Mouse (Mus musculus) hindbrain, embryonic 15.5 days (tissue): ENCODE data around the gene Dync2h1. TPM values are rescaled to one million over a fixed set of nuclear protein-coding genes. Genes with fewer than 3 reads are reported as not detected.

ENCODE experiments used
- ATAC-seq: fragments of 200-750 bp; cut with Nextera tagmentation; 2 replicates; pipeline ENCODE4 v1.8.0; 2017; ENCODE audit warnings: low read depth, moderate number of reproducible peaks, moderate TSS enrichment; ENCODE audit not compliant: low FRiP score
- H3K27ac ChIP-seq: fragments of 300-500 bp; sonication (generic); replicated peaks from 2 replicates; pipeline ENCODE4 v1.5.1; 2015; ENCODE audit warnings: mild to moderate bottlenecking, inconsistent platforms
- H3K27me3 ChIP-seq: fragments of 300-500 bp; sonication (generic); 2 replicates; pipeline ENCODE4 v1.6.1; 2015; ENCODE audit warnings: control low read depth, inconsistent platforms
- H3K36me3 ChIP-seq: fragments of 300-500 bp; sonication (generic); 2 replicates; pipeline ENCODE4 v1.6.1; 2015; ENCODE audit warnings: control low read depth, inconsistent platforms
- H3K4me1 ChIP-seq: fragments of 300-500 bp; sonication (generic); replicated peaks from 2 replicates; pipeline ENCODE4 v1.6.1; 2015; ENCODE audit warnings: control low read depth, inconsistent platforms
- H3K4me2 ChIP-seq: fragments of 300-500 bp; sonication (generic); 2 replicates; pipeline ENCODE4 v1.6.1; 2015; ENCODE audit warnings: moderate library complexity, mild to moderate bottlenecking, inconsistent platforms
- H3K4me3 ChIP-seq: fragments of 300-500 bp; sonication (generic); 2 replicates; pipeline ENCODE4 v1.5.1; 2015; ENCODE audit warnings: mild to moderate bottlenecking, inconsistent platforms
- H3K9ac ChIP-seq: fragments of 300-500 bp; sonication (generic); 2 replicates; pipeline ENCODE4 v1.6.1; 2015; ENCODE audit warnings: inconsistent platforms
- H3K9me3 ChIP-seq: fragments of 300-500 bp; sonication (generic); 2 replicates; pipeline ENCODE4 v1.6.1; 2016; ENCODE audit warnings: control low read depth, inconsistent platforms
- WGBS: fragments of 180-500 bp; shearing (Covaris S2); methylation state at CpG from one replicate; pipeline ENCODE4 v1.1.7; 2015; 5-methylcytosine and 5-hydroxymethylcytosine counted together
- polyA plus RNA-seq: library from polyadenylated mRNA; unstranded; fragments of >200 nt; fragmentation: Nextera tagmentation; extraction: Ambion mirVana; gene quantifications from 2 replicates; pipeline ENCODE4 v1.2.1, GENCODE M21; 2015

Gene Dync2h1
- polyA plus RNA-seq, 1 experiment from 2014 or later: 18.5 TPM

DNA sequence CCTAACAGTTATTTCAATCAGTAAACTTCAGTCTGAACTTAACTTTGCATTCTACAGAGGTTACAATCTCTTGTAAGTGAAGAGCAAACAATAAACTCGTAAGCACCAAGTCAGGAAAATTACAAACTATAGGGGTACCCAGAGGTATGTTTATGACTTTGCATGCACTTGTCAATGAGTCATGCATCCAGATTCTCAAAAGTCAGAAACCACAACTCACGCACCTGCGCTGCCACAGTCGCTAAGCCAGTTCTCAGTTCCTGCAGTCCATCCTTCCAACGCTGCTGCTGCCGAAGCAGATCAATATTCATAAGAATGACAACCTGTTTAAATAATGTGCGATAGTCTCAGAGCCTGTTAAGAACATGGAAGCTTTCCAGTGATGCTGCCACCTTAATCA is 25.6 kb downstream of the Dync2h1 start:
- no peak overlapping the region for H3K4me3 ChIP-seq
- H3K4me2 ChIP-seq: no peak overlapping the region
- no peak for ATAC-seq
- no peaks in the 10 kb centered on the region for H3K4me1 ChIP-seq
- peaks cover 49% of the 10 kb centered on the region for H3K36me3 ChIP-seq
- H3K9me3 ChIP-seq: no peaks in the 10 kb centered on the region
- H3K9ac ChIP-seq: no peak overlapping the region
- H3K27me3 ChIP-seq: no peaks in the 10 kb centered on the region
- 94% methylated on average over 7 of the region's 7 CpGs for WGBS
- H3K27ac ChIP-seq: no peak overlapping the region

DNA sequence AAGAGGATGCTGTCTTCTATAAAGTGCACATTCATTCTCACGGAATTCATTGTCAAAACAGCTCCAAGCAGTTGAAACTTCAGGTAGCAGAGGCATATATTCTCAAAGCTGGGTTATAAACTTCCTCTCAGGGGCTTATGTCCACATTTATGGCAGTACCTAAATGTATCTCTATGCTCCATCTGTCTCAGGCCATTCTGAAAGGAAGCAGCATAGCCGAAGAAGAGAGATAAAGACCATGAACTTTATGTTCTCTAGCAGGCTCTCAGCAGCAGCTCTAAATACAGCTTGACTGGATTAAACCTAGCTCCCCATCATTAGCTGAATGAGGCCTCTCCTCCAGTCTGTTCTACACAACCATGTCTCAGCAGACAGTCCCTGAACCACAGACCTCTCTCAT is 29.9 kb downstream of the Dync2h1 start:
- H3K36me3 ChIP-seq: peaks cover 39% of the 10 kb centered on the region
- ATAC-seq: no peak

DNA sequence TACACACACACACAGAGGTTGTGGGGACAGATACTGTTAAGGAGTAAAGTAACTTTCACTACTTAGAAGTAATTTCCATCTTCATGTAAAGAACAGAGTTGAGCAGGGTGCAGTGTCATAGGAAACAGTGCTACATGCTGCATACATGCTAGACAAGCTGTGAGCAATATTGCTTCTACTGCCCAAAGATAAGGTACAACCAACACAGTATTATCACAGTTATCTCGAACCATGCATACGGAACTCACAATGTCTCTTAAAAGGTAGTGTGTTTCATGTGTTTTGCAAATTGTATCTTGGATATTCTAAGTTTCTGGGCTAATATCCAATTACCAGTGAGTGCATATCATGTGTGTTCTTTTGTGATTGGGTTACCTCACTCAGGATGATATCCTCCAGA is 61.4 kb downstream of the Dync2h1 start:
- no peak overlapping the region for H3K4me3 ChIP-seq
- ATAC-seq: no peak
- H3K36me3 ChIP-seq: peaks cover 3% of the 10 kb centered on the region
- WGBS: 97% methylated on average over 2 of the region's 2 CpGs
- no peak overlapping the region for H3K27ac ChIP-seq
- no peak overlapping the region for H3K4me2 ChIP-seq
- H3K9me3 ChIP-seq: no peaks in the 10 kb centered on the region
- H3K9ac ChIP-seq: no peak overlapping the region
- H3K27me3 ChIP-seq: no peaks in the 10 kb centered on the region
- no peaks in the 10 kb centered on the region for H3K4me1 ChIP-seq

More for the DNA sequence above, 29.9 kb downstream of the Dync2h1 start:
- 97% methylated on average over 2 of the region's 2 CpGs for WGBS
- Histone ChIP-seq H3K4me1 (no peaks in the 10 kb centered on the region), H3K9ac (no peak overlapping the region), H3K9me3 (no peaks in the 10 kb centered on the region), H3K27ac (no peak overlapping the region), H3K4me3 (no peak overlapping the region), H3K27me3 (no peaks in the 10 kb centered on the region), H3K4me2 (no peak overlapping the region)

DNA sequence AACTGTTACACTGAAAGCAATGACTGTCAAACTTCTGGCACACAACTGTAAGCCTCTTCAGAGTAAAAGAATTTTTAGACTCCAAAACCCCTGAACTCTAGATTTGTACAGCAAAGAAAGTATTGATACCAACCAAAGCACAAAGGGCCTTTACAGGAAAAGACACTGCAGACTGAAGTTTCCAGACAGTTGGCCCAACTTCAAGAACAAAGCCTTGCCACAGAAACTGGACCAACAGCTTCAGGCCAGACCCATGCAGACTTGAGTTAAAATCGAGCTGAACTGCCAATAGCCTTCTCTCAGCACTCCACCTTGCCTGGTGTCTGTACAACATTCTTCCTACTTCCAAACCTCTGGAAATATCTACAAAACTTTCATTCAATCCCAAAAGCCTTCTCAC is 74.1 kb downstream of the Dync2h1 start:
- no peaks in the 10 kb centered on the region for H3K27me3 ChIP-seq
- peaks cover 18% of the 10 kb centered on the region for H3K36me3 ChIP-seq
- H3K4me1 ChIP-seq: no peaks in the 10 kb centered on the region
- H3K4me3 ChIP-seq: no peak overlapping the region
- no peak overlapping the region for H3K27ac ChIP-seq
- ATAC-seq: no peak
- WGBS: 79% methylated on average over 1 of the region's 1 CpGs
- H3K9me3 ChIP-seq: no peaks in the 10 kb centered on the region
- no peak overlapping the region for H3K4me2 ChIP-seq
- H3K9ac ChIP-seq: no peak overlapping the region

DNA sequence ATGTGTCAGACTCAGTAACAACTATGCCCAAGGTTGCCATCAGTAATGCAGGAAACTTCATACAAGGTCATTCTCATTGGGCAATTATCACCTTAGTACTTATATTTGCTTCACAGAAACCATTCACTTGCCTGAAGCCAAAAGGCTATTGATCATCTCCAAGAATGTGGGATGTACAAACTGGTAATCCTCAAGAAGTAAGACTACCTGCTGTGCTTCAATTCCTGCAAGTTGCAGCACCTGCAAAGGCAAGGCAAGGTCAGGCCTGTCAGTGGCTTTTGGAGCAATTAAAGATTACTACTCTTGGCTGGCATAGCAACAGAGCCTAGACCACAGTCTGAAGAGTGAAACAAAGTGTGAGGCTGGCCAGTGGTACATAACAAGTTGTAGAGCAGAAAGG is 82.9 kb downstream of the Dync2h1 start:
- ATAC-seq: no peak
- Histone ChIP-seq H3K36me3 (peaks cover 15% of the 10 kb centered on the region), H3K27ac (no peak overlapping the region), H3K4me2 (no peak overlapping the region), H3K9ac (no peak overlapping the region), H3K9me3 (no peaks in the 10 kb centered on the region), H3K27me3 (no peaks in the 10 kb centered on the region), H3K4me3 (no peak overlapping the region), H3K4me1 (no peaks in the 10 kb centered on the region)

DNA sequence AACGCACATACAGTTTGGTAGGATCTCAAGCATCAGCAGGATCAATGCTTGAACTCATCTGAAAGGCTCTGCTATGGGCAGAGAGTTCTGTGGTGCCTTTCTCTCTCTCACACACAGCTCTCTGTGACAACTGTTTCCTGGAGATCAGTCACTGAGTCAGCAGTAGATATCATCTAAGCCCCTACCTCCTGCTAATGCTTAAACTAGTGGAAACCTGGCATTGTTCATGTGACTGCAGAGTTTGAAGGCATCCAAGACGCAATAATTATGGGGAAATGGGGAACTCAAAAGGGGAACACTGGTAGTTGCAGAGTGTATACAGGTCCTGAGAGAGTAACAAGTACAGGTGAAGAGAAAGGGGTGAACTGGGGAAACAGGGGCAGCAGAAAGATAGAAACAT is 109.6 kb downstream of the Dync2h1 start:
- H3K27ac ChIP-seq: no peak overlapping the region
- no peak overlapping the region for H3K4me2 ChIP-seq
- no peaks in the 10 kb centered on the region for H3K27me3 ChIP-seq
- H3K4me1 ChIP-seq: no peaks in the 10 kb centered on the region
- H3K36me3 ChIP-seq: peaks cover 46% of the 10 kb centered on the region
- 91% methylated on average over 2 of the region's 2 CpGs for WGBS
- ATAC-seq: no peak
- no peaks in the 10 kb centered on the region for H3K9me3 ChIP-seq
- no peak overlapping the region for H3K4me3 ChIP-seq
- no peak overlapping the region for H3K9ac ChIP-seq

DNA sequence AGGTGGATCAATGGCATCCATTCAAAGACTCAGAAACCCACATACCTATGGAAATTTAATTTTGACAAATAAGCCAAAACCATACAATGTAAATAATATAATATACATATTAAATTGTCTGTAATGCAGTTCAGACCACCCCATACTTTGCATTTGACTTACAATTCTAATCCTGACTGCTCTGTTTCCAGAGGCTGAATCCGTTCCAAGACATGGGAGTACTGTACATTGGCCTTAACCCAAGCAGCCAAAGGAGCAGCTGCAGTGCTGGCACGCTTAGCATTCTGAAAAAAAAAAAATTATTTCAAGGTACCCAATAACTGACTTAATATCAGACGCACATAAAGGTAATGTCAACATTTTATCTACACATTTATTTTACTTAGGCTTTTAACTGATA is 113.4 kb downstream of the Dync2h1 start:
- no peak overlapping the region for H3K4me3 ChIP-seq
- H3K9me3 ChIP-seq: no peaks in the 10 kb centered on the region
- no peak overlapping the region for H3K27ac ChIP-seq
- H3K9ac ChIP-seq: no peak overlapping the region
- no peaks in the 10 kb centered on the region for H3K27me3 ChIP-seq
- no peak for ATAC-seq
- peaks cover 34% of the 10 kb centered on the region for H3K36me3 ChIP-seq
- WGBS: 78% methylated on average over 3 of the region's 3 CpGs
- no peaks in the 10 kb centered on the region for H3K4me1 ChIP-seq
- H3K4me2 ChIP-seq: no peak overlapping the region

DNA sequence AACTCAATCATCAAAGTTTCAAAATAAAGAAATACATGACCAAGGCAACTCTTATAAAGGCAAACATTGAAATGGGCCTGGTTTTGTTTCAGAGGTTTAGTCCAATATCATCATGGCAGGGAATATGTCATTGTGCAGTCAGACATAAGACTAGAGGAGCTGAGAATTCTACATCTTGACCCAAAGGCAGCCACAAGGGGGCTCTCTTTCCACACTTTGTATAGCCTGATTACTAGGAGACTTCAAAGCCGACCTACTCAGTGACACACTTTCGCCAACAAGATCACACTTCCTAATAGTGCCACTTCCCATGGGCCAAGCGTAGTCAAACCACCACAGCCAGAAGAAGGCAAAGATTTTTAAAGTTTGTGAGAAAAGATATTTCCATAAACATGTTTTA is 133.7 kb downstream of the Dync2h1 start:
- Histone ChIP-seq H3K36me3 (peaks cover 19% of the 10 kb centered on the region; the same call in 1 of the 2 replicates), H3K27me3 (no peaks in the 10 kb centered on the region), H3K9me3 (no peaks in the 10 kb centered on the region), H3K27ac (no peak overlapping the region), H3K9ac (no peak overlapping the region), H3K4me1 (no peaks in the 10 kb centered on the region), H3K4me2 (no peak overlapping the region), H3K4me3 (no peak overlapping the region)
- WGBS: 77% methylated on average over 3 of the region's 3 CpGs
- no peak for ATAC-seq

DNA sequence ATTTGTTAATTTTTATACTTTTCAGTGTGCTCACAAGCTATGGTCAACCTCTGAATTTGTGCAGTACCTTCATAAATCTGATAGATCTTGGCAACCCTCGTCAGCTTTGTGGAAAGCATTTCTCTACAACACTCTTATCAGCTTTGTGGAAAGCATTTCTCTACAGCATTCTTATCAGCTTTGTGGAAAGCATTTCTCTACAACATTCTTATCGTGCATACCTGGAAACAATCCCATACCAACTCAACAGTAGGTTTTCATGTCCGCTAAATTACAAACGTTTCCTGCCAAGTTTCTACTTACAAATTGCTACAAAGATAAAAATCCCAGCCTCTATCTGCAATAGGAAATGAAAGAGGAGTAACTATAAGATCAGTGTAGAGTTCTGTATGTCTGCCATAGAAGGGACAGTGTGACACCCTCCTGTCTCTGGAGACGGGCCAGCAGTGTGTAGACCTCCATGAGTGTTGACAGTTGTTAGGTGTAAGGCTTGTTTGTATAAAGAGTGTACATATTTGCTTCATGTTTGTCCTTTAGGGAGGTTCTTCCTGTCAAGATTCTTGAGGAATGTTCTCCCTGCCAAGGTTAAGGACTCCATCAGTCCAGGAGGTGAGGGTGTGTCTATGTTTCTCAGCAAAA is 141.5 kb downstream of the Dync2h1 start:
- ATAC-seq: no peak
- no peak overlapping the region for H3K27ac ChIP-seq
- H3K4me2 ChIP-seq: no peak overlapping the region

DNA sequence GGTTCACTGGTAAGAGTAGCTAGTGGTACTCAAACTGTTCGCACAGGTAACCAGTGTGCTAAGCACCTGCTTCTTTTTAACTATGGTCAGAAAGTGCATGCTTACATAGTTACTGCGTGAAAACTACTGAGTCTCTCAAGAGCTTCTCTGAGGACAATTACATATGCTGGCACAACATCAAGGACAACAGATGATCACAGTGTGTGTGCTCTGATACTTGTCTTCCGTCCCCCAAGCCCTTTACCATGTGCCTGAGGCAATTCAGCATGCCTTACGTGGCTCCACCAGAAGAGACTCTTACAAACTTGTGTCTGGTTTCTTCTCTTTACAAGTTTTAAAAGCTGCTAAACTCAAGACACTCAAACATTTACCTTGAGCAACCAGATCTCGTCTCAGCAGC is 143.0 kb downstream of the Dync2h1 start:
- H3K27ac ChIP-seq: no peak overlapping the region
- H3K9me3 ChIP-seq: no peaks in the 10 kb centered on the region
- no peak overlapping the region for H3K9ac ChIP-seq
- no peaks in the 10 kb centered on the region for H3K27me3 ChIP-seq
- H3K4me1 ChIP-seq: no peaks in the 10 kb centered on the region
- no peak for ATAC-seq
- H3K4me3 ChIP-seq: no peak overlapping the region
- 84% methylated on average over 5 of the region's 5 CpGs for WGBS
- H3K4me2 ChIP-seq: no peak overlapping the region
- H3K36me3 ChIP-seq: peaks cover 25% of the 10 kb centered on the region

More for the DNA sequence above, 141.5 kb downstream of the Dync2h1 start:
- Histone ChIP-seq H3K36me3 (peaks cover 30% of the 10 kb centered on the region), H3K4me1 (no peaks in the 10 kb centered on the region), H3K9ac (no peak overlapping the region), H3K4me3 (no peak overlapping the region), H3K27me3 (no peaks in the 10 kb centered on the region), H3K9me3 (no peaks in the 10 kb centered on the region)
- 95% methylated on average over 5 of the region's 5 CpGs for WGBS

DNA sequence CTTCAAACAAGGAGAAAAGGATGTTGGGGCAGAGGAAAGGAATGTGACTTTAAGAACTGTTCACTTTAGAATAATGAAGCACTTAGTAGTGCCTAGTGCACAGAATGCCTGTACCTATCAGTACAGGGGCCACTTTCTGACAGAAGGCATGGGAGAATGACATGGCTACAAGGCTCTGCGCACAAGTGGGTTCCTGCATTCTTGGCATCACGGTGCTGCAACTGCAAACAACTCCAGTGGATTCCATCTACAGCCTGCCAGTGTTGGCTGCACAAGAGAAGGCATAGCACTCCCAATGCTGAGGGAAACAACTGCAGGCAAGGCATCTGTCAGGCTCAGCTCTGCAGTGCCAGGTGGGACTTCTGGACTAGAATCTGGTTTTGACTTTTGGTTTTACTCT is 151.7 kb downstream of the Dync2h1 start:
- H3K9ac ChIP-seq: no peak overlapping the region
- no peak overlapping the region for H3K27ac ChIP-seq
- H3K36me3 ChIP-seq: peaks cover 22% of the 10 kb centered on the region
- 90% methylated on average over 2 of the region's 2 CpGs for WGBS
- H3K4me3 ChIP-seq: no peak overlapping the region
- no peaks in the 10 kb centered on the region for H3K4me1 ChIP-seq
- H3K9me3 ChIP-seq: no peaks in the 10 kb centered on the region
- H3K27me3 ChIP-seq: no peaks in the 10 kb centered on the region
- no peak overlapping the region for H3K4me2 ChIP-seq
- ATAC-seq: no peak

DNA sequence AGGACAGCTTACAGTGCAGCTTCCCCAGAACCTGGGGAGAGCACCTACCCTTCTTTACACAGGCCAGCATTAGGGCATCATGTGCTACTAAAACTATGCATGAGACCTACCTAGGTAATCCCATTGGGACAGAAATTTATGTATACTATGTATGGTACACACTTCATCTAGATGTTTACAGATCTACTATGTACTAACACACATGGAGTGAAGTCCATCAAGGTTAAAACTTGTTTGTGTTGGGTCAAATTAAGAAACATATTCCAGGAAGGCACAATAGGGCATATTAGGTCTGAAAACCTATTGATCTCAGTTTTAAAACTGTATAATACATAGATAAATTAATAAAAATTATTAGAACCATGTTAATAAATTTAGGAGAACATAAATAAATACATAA is 168.6 kb downstream of the Dync2h1 start:
- Histone ChIP-seq H3K36me3 (peaks cover 3% of the 10 kb centered on the region; the same call in 1 of the 2 replicates), H3K4me3 (no peak overlapping the region), H3K4me2 (no peak overlapping the region), H3K27me3 (no peaks in the 10 kb centered on the region), H3K27ac (no peak overlapping the region), H3K9me3 (no peaks in the 10 kb centered on the region), H3K4me1 (no peaks in the 10 kb centered on the region), H3K9ac (no peak overlapping the region)
- ATAC-seq: no peak

DNA sequence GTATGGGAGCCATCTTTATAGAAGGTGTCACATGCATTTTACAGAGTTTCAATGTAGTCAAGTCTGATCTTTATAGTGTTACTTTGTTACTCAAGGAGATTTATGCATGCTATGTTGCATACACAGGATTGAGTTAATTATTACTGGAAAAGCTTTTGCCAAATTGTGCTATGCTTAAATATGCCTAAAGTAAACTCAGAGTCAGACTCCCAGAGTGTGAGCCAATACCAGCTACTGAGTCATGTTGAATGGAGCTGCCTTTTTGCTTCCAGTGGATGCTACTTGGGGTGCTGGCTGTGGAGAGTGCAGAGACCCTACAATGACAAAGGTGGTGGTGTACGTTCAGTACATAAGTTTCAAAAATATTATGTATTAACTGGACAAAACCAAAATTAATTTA is 169.5 kb downstream of the Dync2h1 start:
- WGBS: 100% methylated on average over 1 of the region's 1 CpGs
- no peak overlapping the region for H3K9ac ChIP-seq
- no peak for ATAC-seq
- no peak overlapping the region for H3K4me2 ChIP-seq
- H3K27ac ChIP-seq: no peak overlapping the region
- no peaks in the 10 kb centered on the region for H3K9me3 ChIP-seq
- H3K4me3 ChIP-seq: no peak overlapping the region
- H3K4me1 ChIP-seq: no peaks in the 10 kb centered on the region
- no peaks in the 10 kb centered on the region for H3K27me3 ChIP-seq
- H3K36me3 ChIP-seq: peaks cover 3% of the 10 kb centered on the region; the same call in 1 of the 2 replicates
